Mouse (Mus musculus): ENCODE results near the gene Zbtb17. TPM values are rescaled to one million over a fixed set of nuclear protein-coding genes. Genes with fewer than 3 reads are reported as not detected.

The Zbtb17 gene
- total and polyA plus RNA-seq, 3 experiments, result 36.4 to 63.2 TPM; not detected in 1

DNA sequence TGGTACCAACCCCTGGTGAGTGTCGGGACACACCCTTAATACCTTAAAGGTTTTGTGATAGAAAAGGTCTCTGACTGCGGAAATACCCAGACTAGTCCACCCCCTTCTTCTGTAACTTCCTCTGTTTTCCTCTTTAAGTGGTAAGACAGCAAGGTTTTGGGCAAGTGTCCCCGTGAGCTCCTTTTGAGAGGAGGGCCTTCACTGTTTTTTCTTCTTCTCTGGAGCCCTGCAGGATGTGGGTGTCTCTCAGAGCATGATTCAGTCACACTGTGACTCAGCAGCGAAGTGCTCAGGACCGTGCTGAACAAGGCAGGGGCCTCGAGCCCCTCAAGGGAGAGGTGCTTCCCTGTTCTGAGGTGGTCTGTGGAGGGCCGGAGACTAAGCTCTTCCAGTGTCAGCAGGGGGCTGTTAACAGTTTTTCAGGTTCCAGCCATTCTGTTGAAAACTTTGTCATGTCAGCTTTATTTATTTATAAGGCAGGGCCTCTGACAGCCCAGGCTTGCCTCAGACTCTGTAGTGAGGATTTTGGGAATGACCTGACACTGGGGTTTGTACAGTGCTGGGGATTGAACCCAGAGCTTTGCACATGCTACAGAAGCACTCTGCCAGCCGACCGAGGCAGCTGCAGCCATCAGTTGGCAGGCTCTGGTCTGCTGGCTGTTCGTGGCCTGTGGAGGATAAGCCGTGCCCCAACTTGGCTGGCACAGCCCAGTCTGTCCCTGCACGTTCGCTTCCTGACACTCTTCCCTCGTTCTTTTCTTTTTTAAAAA lies 10.3 kb downstream of the Zbtb17 start:
- TF ChIP-seq MXI1 (IDR thresholded peaks at IDR 0.05; ENCODE audit: low read depth, low read length) (no peak), MAZ (IDR thresholded peaks at IDR 0.05; ENCODE audit: low read depth, low read length) (no peak)
- DNase-seq (ENCODE audit: low read depth, low spot score), result no peak
- Histone ChIP-seq H3K36me3 (ENCODE audit: control insufficient read depth in 1 of 2, insufficient read depth in 2 of 2, low read length in 2 of 2) (peaks cover 1 to 7% of the 10 kb centered on the region in 2 experiments; a peak in 3 of 4 replicates), H3K4me1 (ENCODE audit: control insufficient read depth in 1 of 2, insufficient read depth in 2 of 2, low read length in 2 of 2) (peaks cover 7 to 11% of the 10 kb centered on the region in 2 experiments), H3K27ac (ENCODE audit: control insufficient read depth, low read depth, low read length) (no peak overlapping the region), H3K79me2 (ENCODE audit: control insufficient read depth, insufficient read depth, low read length, poor library complexity) (peaks cover 6% of the 10 kb centered on the region; the same call in 1 of the 2 replicates), H3K9me3 (replicated peaks; ENCODE audit: insufficient read depth, low read length) (no peaks in the 10 kb centered on the region), H3K9ac (ENCODE audit: control insufficient read depth, low read depth, low read length, poor library complexity, severe bottlenecking) (no peak overlapping the region), H3K4me3 (ENCODE audit: control insufficient read depth in 1 of 2, insufficient read depth in 1 of 2, low read depth in 2 of 2, low read length in 2 of 2) (no peak overlapping the region), H3K27me3 (ENCODE audit: control insufficient read depth in 1 of 2, insufficient read depth in 2 of 2, low read length in 2 of 2) (no peaks in the 10 kb centered on the region)

DNA sequence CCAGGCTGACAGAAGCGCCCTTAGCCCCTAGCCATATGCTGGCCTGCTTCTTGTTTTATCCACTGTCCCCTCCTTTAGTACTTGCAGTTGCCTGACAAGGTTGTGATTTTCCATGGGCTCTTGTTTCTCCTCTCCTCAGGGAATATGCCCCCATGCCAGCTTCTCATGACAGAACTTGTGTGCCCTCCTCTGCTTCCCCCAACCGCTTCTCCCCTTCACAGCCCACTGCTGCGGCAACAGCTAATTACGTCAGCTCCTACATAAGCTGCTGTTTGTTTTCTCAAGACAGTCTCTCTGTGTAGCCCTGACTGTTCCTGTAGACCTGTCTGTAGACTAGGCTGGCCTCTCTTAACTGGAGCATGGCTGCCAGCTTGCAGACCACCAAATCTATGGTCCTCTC lies 11.1 kb downstream of the Zbtb17 start:
- H3K9me3 ChIP-seq (replicated peaks; ENCODE audit: insufficient read depth, low read length), result no peaks in the 10 kb centered on the region
- no peak for TF ChIP-seq MXI1 (IDR thresholded peaks at IDR 0.05; ENCODE audit: low read depth, low read length)
- TF ChIP-seq MAFK (IDR thresholded peaks at IDR 0.05; ENCODE audit: borderline replicate concordance, low read depth, low read length), result no peak
- TF ChIP-seq CHD2 (IDR thresholded peaks at IDR 0.05; ENCODE audit: low read length), result no peak
- TF ChIP-seq MAZ (IDR thresholded peaks at IDR 0.05; ENCODE audit: low read depth, low read length), result no peak
- TF ChIP-seq SMC3 (IDR thresholded peaks at IDR 0.05; ENCODE audit: low read depth, low read length), result no peak
- TF ChIP-seq TCF12 (IDR thresholded peaks at IDR 0.05; ENCODE audit: low read depth, low read length), result no peak
- H3K4me3 ChIP-seq (ENCODE audit: control insufficient read depth in 1 of 2, insufficient read depth in 1 of 2, low read depth in 2 of 2, low read length in 2 of 2), result no peak overlapping the region
- peaks cover 6% of the 10 kb centered on the region; the same call in 1 of the 2 replicates for H3K79me2 ChIP-seq (ENCODE audit: control insufficient read depth, insufficient read depth, low read length, poor library complexity)
- peaks cover 7% of the 10 kb centered on the region in 2 experiments for H3K4me1 ChIP-seq (ENCODE audit: control insufficient read depth in 1 of 2, insufficient read depth in 2 of 2, low read length in 2 of 2)
- H3K36me3 ChIP-seq (ENCODE audit: control insufficient read depth in 1 of 2, insufficient read depth in 2 of 2, low read length in 2 of 2), result peaks cover 1 to 7% of the 10 kb centered on the region in 2 experiments; a peak in 3 of 4 replicates
- no peaks in the 10 kb centered on the region for H3K27me3 ChIP-seq (ENCODE audit: control insufficient read depth in 1 of 2, insufficient read depth in 2 of 2, low read length in 2 of 2)
- no peak for DNase-seq (ENCODE audit: low read depth, low spot score)
- H3K9ac ChIP-seq (ENCODE audit: control insufficient read depth, low read depth, low read length, poor library complexity, severe bottlenecking), result no peak overlapping the region
- no peak overlapping the region for H3K27ac ChIP-seq (ENCODE audit: control insufficient read depth, low read depth, low read length)

DNA sequence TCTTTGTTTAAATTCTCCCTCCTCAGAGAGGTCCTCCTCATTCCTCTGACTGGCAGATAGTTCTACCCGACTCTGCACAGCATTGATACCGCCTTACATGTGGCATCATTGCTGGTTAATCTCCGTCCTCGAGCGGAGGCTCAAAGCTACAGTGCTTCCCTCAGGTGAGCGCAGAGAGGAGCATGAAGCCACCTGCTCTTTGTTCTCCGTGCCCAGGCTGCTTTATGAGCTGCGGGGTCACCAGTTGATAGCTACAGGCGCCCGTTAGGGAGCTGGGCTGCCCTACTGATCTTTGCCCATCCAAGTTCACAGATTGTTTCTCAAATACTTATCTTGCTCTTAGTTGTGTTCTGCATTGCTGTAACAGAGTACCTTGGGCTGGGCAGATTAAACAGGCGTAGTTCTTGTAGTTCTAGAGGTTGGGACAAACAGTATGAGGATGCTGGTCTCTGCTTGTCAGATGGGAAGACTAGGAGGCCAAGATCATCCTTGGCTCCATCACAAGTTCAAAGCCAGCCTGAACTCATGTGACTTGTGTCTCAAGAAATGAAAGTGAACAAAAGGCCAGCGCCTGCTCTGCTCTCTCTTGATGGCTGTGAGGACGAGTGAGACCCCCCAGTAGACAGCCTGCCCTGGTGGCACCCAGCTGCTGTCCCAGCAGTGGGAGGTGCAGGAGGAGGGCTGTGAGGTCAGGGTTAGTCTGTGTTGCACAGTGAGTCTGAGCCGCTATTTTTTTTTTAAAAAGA lies 11.9 kb downstream of the Zbtb17 start:
- Histone ChIP-seq H3K9ac (ENCODE audit: control insufficient read depth, low read depth, low read length, poor library complexity, severe bottlenecking) (no peak overlapping the region), H3K36me3 (ENCODE audit: control insufficient read depth in 1 of 2, insufficient read depth in 2 of 2, low read length in 2 of 2) (peaks cover 1 to 2% of the 10 kb centered on the region in 2 experiments; a peak in 2 of 4 replicates), H3K27ac (ENCODE audit: control insufficient read depth, low read depth, low read length) (no peak overlapping the region), H3K9me3 (replicated peaks; ENCODE audit: insufficient read depth, low read length) (no peaks in the 10 kb centered on the region), H3K4me1 (ENCODE audit: control insufficient read depth in 1 of 2, insufficient read depth in 2 of 2, low read length in 2 of 2) (peaks cover 0 to 4% of the 10 kb centered on the region in 2 experiments; a peak in 2 of 4 replicates), H3K79me2 (ENCODE audit: control insufficient read depth, insufficient read depth, low read length, poor library complexity) (peaks cover 6% of the 10 kb centered on the region; the same call in 1 of the 2 replicates), H3K27me3 (ENCODE audit: control insufficient read depth in 1 of 2, insufficient read depth in 2 of 2, low read length in 2 of 2) (no peaks in the 10 kb centered on the region), H3K4me3 (ENCODE audit: control insufficient read depth in 1 of 2, insufficient read depth in 1 of 2, low read depth in 2 of 2, low read length in 2 of 2) (no peak overlapping the region)
- TF ChIP-seq E2F4 (IDR thresholded peaks at IDR 0.05; ENCODE audit: borderline replicate concordance, low read depth, low read length) (no peak), GABPA (IDR thresholded peaks at IDR 0.05; ENCODE audit: low read depth, low read length) (no peak), USF1 (IDR thresholded peaks at IDR 0.05; ENCODE audit: low read depth, low read length) (no peak), GATA1 (IDR thresholded peaks at IDR 0.05; ENCODE audit: low read depth, low read length) (no peak), JUND (IDR thresholded peaks at IDR 0.05; ENCODE audit: low read depth, low read length) (no peak), TCF12 (IDR thresholded peaks at IDR 0.05; ENCODE audit: low read depth, low read length) (no peak), POLR2AphosphoS2 (IDR thresholded peaks at IDR 0.05; ENCODE audit: low read length) (no peak), MAZ (IDR thresholded peaks at IDR 0.05; ENCODE audit: low read depth, low read length) (no peak), BHLHE40 (IDR thresholded peaks at IDR 0.05; ENCODE audit: borderline replicate concordance, low read depth, low read length) (no peak), POLR2AphosphoS5 (IDR thresholded peaks at IDR 0.05; ENCODE audit: borderline replicate concordance, low read depth, low read length) (no peak), POLR2A (IDR thresholded peaks at IDR 0.05; ENCODE audit: control insufficient read depth in 1 of 2, insufficient read depth in 1 of 2, low read depth in 1 of 2, low read length in 2 of 2, poor library complexity in 1 of 2) (no peak), MYB (IDR thresholded peaks at IDR 0.05; ENCODE audit: low read depth, low read length) (no peak), RCOR1 (IDR thresholded peaks at IDR 0.05; ENCODE audit: low read depth, low read length) (no peak), SMC3 (IDR thresholded peaks at IDR 0.05; ENCODE audit: low read depth, low read length) (no peak), CTCF (IDR thresholded peaks at IDR 0.05 in 2 of 3, conservative IDR thresholded peaks at IDR 0.05 in 1 of 3; ENCODE audit: control insufficient read depth in 1 of 3, insufficient read depth in 1 of 3, low read depth in 2 of 3, low read length in 3 of 3, poor library complexity in 1 of 3, severe bottlenecking in 1 of 3) (no peak), EP300 (IDR thresholded peaks at IDR 0.05; ENCODE audit: low read depth in 1 of 2, low read length in 2 of 2) (no peak), TBP (IDR thresholded peaks at IDR 0.05; ENCODE audit: low read depth, low read length) (no peak), KAT2A (conservative IDR thresholded peaks at IDR 0.05; ENCODE audit: low read depth, low read length) (no peak), MAX (IDR thresholded peaks at IDR 0.05; ENCODE audit: low read length) (no peak)
- DNase-seq (ENCODE audit: low read depth, low spot score), result no peak

All from MEL (cell line).